Mouse (Mus musculus): Measurements from ENCODE around the gene 1700066M21Rik.

GRCm38 (mm10) chr1:57386519-57386918, 9.1 kb downstream of the 1700066M21Rik start:
- no peak for TF ChIP-seq CTCF (IDR thresholded peaks at IDR 0.05; ENCODE audit: insufficient read depth, low read length)
- TF ChIP-seq POLR2A (IDR thresholded peaks at IDR 0.05; ENCODE audit: borderline replicate concordance, extremely low read depth, low read depth, low read length): no peak
